Mouse (Mus musculus): Measurements from ENCODE around the gene Stub1. TPM values are rescaled to one million over a fixed set of nuclear protein-coding genes. Genes with fewer than 3 reads are reported as not detected.

The Stub1 gene
- total and polyA plus RNA-seq, 2 experiments from 2014 or later: 273 to 369 TPM

GRCm38 (mm10) chr17:25879261-25879660 is 46.1 kb upstream of the Stub1 start:
- H3K36me3 ChIP-seq (ENCODE audit: insufficient read depth, low read length): peaks cover 23% of the 10 kb centered on the region
- ATAC-seq: no peak
- no peak overlapping the region for H3K4me3 ChIP-seq (ENCODE audit: low read length)
- TF ChIP-seq CTCF (IDR thresholded peaks at IDR 0.05; ENCODE audit: low read depth): peak; percentile 63
- no peak for DNase-seq (ENCODE audit: low spot score)
- H3K4me1 ChIP-seq (ENCODE audit: insufficient read depth, low read length): peaks cover 9% of the 10 kb centered on the region; the same call in 1 of the 2 replicates
- no peaks in the 10 kb centered on the region for H3K9me3 ChIP-seq (ENCODE audit: low read length)
- no peak overlapping the region for H3K27ac ChIP-seq
- 36% methylated on average over 4 of the region's 4 CpGs for WGBS
- no peak overlapping the region for H3K9ac ChIP-seq (replicated peaks; ENCODE audit: low read length)
- no peak overlapping the region for H3K4me2 ChIP-seq (ENCODE audit: low read depth, low read length)
- no peaks in the 10 kb centered on the region for H3K27me3 ChIP-seq (ENCODE audit: insufficient read depth, low read length)

GRCm38 (mm10) chr17:25878611-25879180 is 45.5 kb upstream of the Stub1 start:
- DNase-seq (ENCODE audit: low spot score): no peak
- H3K9ac ChIP-seq (replicated peaks; ENCODE audit: low read length): no peak overlapping the region
- H3K27me3 ChIP-seq (ENCODE audit: insufficient read depth, low read length): no peaks in the 10 kb centered on the region
- peaks cover 18% of the 10 kb centered on the region for H3K36me3 ChIP-seq (ENCODE audit: insufficient read depth, low read length)
- H3K9me3 ChIP-seq (ENCODE audit: low read length): no peaks in the 10 kb centered on the region
- no peak overlapping the region for H3K4me2 ChIP-seq (ENCODE audit: low read depth, low read length)
- H3K4me3 ChIP-seq (ENCODE audit: low read length): no peak overlapping the region
- no peak overlapping the region for H3K27ac ChIP-seq
- no peak for ATAC-seq
- TF ChIP-seq CTCF (IDR thresholded peaks at IDR 0.05; ENCODE audit: low read depth): no peak
- H3K4me1 ChIP-seq (ENCODE audit: insufficient read depth, low read length): peaks cover 13% of the 10 kb centered on the region; the same call in 1 of the 2 replicates
- 85% methylated on average over 19 of the region's 19 CpGs for WGBS

GRCm38 (mm10) chr17:25877741-25878610 is 44.8 kb upstream of the Stub1 start:
- H3K36me3 ChIP-seq (ENCODE audit: insufficient read depth, low read length): peaks cover 15% of the 10 kb centered on the region
- TF ChIP-seq CTCF (IDR thresholded peaks at IDR 0.05; ENCODE audit: low read depth): no peak
- H3K27ac ChIP-seq: no peak overlapping the region
- no peak overlapping the region for H3K4me3 ChIP-seq (ENCODE audit: low read length)
- DNase-seq (ENCODE audit: low spot score): no peak
- H3K4me2 ChIP-seq (ENCODE audit: low read depth, low read length): no peak overlapping the region
- H3K4me1 ChIP-seq (ENCODE audit: insufficient read depth, low read length): peaks cover 13% of the 10 kb centered on the region; the same call in 1 of the 2 replicates
- H3K27me3 ChIP-seq (ENCODE audit: insufficient read depth, low read length): no peaks in the 10 kb centered on the region
- no peak for ATAC-seq
- 92% methylated on average over 32 of the region's 32 CpGs for WGBS
- H3K9ac ChIP-seq (replicated peaks; ENCODE audit: low read length): no peak overlapping the region
- no peaks in the 10 kb centered on the region for H3K9me3 ChIP-seq (ENCODE audit: low read length)

- Histone ChIP-seq H3K36me3 (ENCODE audit: insufficient read depth, low read length) (peaks cover 14% of the 10 kb centered on the region; the same call in 1 of the 2 replicates), H3K9me3 (ENCODE audit: low read length) (no peaks in the 10 kb centered on the region), H3K9ac (replicated peaks; ENCODE audit: low read length) (no peak overlapping the region), H3K27ac (no peak overlapping the region), H3K27me3 (ENCODE audit: insufficient read depth, low read length) (no peaks in the 10 kb centered on the region), H3K4me1 (ENCODE audit: insufficient read depth, low read length) (peaks cover 13% of the 10 kb centered on the region; the same call in 1 of the 2 replicates), H3K4me2 (ENCODE audit: low read depth, low read length) (no peak overlapping the region), H3K4me3 (ENCODE audit: low read length) (no peak overlapping the region)
- ATAC-seq: no peak
- no peak for DNase-seq (ENCODE audit: low spot score)
- TF ChIP-seq CTCF (IDR thresholded peaks at IDR 0.05; ENCODE audit: low read depth): no peak
- 98% methylated on average over 3 of the region's 3 CpGs for WGBS
Observed at GRCm38 (mm10) chr17:25877025-25877424, 43.8 kb upstream of the Stub1 start.

- Histone ChIP-seq H3K9ac (replicated peaks; ENCODE audit: low read length) (peak overlapping the region; percentile 79), H3K36me3 (ENCODE audit: insufficient read depth, low read length) (peaks cover 10% of the 10 kb centered on the region; the same call in 1 of the 2 replicates), H3K9me3 (ENCODE audit: low read length) (no peaks in the 10 kb centered on the region), H3K27ac (peak overlapping the region; percentile 96), H3K4me1 (ENCODE audit: insufficient read depth, low read length) (peaks cover 13% of the 10 kb centered on the region; the same call in 1 of the 2 replicates), H3K27me3 (ENCODE audit: insufficient read depth, low read length) (no peaks in the 10 kb centered on the region), H3K4me3 (ENCODE audit: low read length) (peak overlapping the region; percentile 69), H3K4me2 (ENCODE audit: low read depth, low read length) (peak overlapping the region; percentile 80)
- no peak for TF ChIP-seq CTCF (IDR thresholded peaks at IDR 0.05; ENCODE audit: low read depth)
- 54% methylated on average over 10 of the region's 10 CpGs for WGBS
- DNase-seq (ENCODE audit: low spot score) (no peak), ATAC-seq (no peak)
Observed at GRCm38 (mm10) chr17:25876347-25876915, 43.2 kb upstream of the Stub1 start.

- TF ChIP-seq CTCF (IDR thresholded peaks at IDR 0.05; ENCODE audit: low read depth): peak; percentile 43
- peaks cover 10% of the 10 kb centered on the region; the same call in 1 of the 2 replicates for H3K36me3 ChIP-seq (ENCODE audit: insufficient read depth, low read length)
- H3K27me3 ChIP-seq (ENCODE audit: insufficient read depth, low read length): no peaks in the 10 kb centered on the region
- peaks cover 13% of the 10 kb centered on the region; the same call in 1 of the 2 replicates for H3K4me1 ChIP-seq (ENCODE audit: insufficient read depth, low read length)
- DNase-seq (ENCODE audit: low spot score): peak; percentile 94
- H3K4me3 ChIP-seq (ENCODE audit: low read length): peak overlapping the region; percentile 69
- peak overlapping the region; percentile 96 for H3K27ac ChIP-seq
- peak overlapping the region; percentile 79 for H3K9ac ChIP-seq (replicated peaks; ENCODE audit: low read length)
- peak overlapping the region; percentile 80 for H3K4me2 ChIP-seq (ENCODE audit: low read depth, low read length)
- under 1% methylated on average over 59 of the region's 59 CpGs for WGBS
- ATAC-seq: peak; percentile 91
- no peaks in the 10 kb centered on the region for H3K9me3 ChIP-seq (ENCODE audit: low read length)
Observed at GRCm38 (mm10) chr17:25875171-25876136, 42.2 kb upstream of the Stub1 start.

Data from hindbrain, postnatal 0 days (tissue).